Mouse (Mus musculus) MEL (cell line): ENCODE results near the gene Lig1.
A peak's percentile ranks its signal among the peaks of the same experiment; 100 is the strongest.

Source experiments
- BHLHE40 ChIP-seq: IDR thresholded peaks from 2 replicates; pipeline ENCODE4 v1.6.1; 2012; ENCODE audit warnings: low read depth, mild to moderate bottlenecking, inconsistent platforms, low read length, improper control_type of control experiment, borderline replicate concordance
- CHD2 ChIP-seq: IDR thresholded peaks from 2 replicates; pipeline ENCODE4 v1.6.1; 2011; ENCODE audit warnings: low read length, improper control_type of control experiment
- CTCF ChIP-seq, 3 experiments: IDR thresholded peaks in 2 of 3; conservative IDR thresholded peaks in 1 of 3; 2 replicates each; pipeline ENCODE4 v1.5.1; 2011 to 2012; ENCODE audit warnings: low read length in 3 of 3, low read depth in 2 of 3, mild to moderate bottlenecking in 2 of 3, improper control_type of control experiment in 1 of 3, inconsistent platforms in 1 of 3, mixed read lengths in 1 of 3, moderate library complexity in 1 of 3; ENCODE audit not compliant: control insufficient read depth in 1 of 3, insufficient read depth in 1 of 3, poor library complexity in 1 of 3, severe bottlenecking in 1 of 3
- EP300 ChIP-seq, 2 experiments: IDR thresholded peaks; 2 replicates each; pipeline ENCODE4 v1.6.1; 2011; ENCODE audit warnings: improper control_type of control experiment in 2 of 2, low read length in 2 of 2, low read depth in 1 of 2, mild to moderate bottlenecking in 1 of 2
- ETS1 ChIP-seq: IDR thresholded peaks from 2 replicates; pipeline ENCODE4 v1.6.1; 2012; ENCODE audit warnings: low read depth, mild to moderate bottlenecking, inconsistent platforms, low read length, improper control_type of control experiment, moderate library complexity
- GATA1 ChIP-seq: IDR thresholded peaks from 2 replicates; pipeline ENCODE4 v1.6.1; 2011; ENCODE audit warnings: low read depth, low read length, improper control_type of control experiment
- KAT2A ChIP-seq: conservative IDR thresholded peaks from 2 replicates; pipeline ENCODE4 v1.6.1; 2012; ENCODE audit warnings: low read depth, low read length, improper control_type of control experiment, inconsistent platforms
- MAX ChIP-seq: IDR thresholded peaks from 2 replicates; pipeline ENCODE4 v1.6.1; 2011; ENCODE audit warnings: low read length, improper control_type of control experiment
- MAZ ChIP-seq: IDR thresholded peaks from 2 replicates; pipeline ENCODE4 v1.6.1; 2012; ENCODE audit warnings: low read depth, mild to moderate bottlenecking, inconsistent platforms, low read length, improper control_type of control experiment
- POLR2A ChIP-seq, 2 experiments: IDR thresholded peaks; 2 replicates each; pipeline ENCODE4 v1.6.1; 2011 to 2012; ENCODE audit warnings: low read length in 2 of 2, mild to moderate bottlenecking in 2 of 2, control low read depth in 1 of 2, improper control_type of control experiment in 1 of 2, low read depth in 1 of 2, moderate library complexity in 1 of 2; ENCODE audit not compliant: control insufficient read depth in 1 of 2, insufficient read depth in 1 of 2, poor library complexity in 1 of 2
- POLR2AphosphoS2 ChIP-seq: IDR thresholded peaks from 2 replicates; pipeline ENCODE4 v1.6.1; 2011; ENCODE audit warnings: low read length, improper control_type of control experiment
- TAL1 ChIP-seq: IDR thresholded peaks from 2 replicates; pipeline ENCODE4 v1.6.1; 2012; ENCODE audit warnings: mild to moderate bottlenecking, inconsistent platforms, low read length, moderate library complexity, mixed read lengths
- USF1 ChIP-seq: IDR thresholded peaks from 2 replicates; pipeline ENCODE4 v1.6.1; 2014; ENCODE audit warnings: low read depth, mild to moderate bottlenecking, inconsistent platforms, low read length, improper control_type of control experiment, moderate library complexity
- ZNF384 ChIP-seq: IDR thresholded peaks from 2 replicates; pipeline ENCODE4 v1.6.1; 2012; ENCODE audit warnings: low read depth, mild to moderate bottlenecking, inconsistent platforms, low read length, improper control_type of control experiment

DNA sequence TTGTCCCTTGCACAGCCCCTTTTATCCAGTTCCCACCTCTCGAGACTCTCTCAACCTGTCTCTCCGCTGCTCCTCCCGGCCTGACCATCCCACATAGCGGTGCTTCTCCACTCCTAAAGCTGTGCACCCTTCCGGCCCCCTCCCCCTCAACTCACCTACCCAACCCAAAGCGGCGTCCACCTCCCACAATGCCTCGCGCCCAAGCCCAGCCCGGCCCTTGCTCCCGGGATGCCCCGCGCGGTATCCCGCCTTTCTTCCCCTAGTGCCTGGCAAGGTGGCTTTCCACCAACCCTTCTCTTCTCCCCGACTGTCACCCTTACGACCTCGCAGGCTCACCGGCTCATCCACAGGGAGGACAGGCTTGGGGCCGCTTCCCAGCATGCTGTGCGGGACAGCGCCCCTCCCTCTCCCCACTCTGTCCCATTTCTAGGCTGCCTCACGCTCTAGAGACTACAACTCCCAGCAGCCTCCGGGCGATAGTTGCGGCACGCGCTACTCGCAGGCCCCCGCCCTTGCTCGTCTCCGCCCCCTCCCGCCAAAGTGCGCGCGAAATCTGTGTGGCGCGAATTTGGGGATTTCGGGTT lies 1.3 kb downstream of the Lig1 start, which contains the start of gene Zswim9:
- TF ChIP-seq KAT2A (no peak; the same call in 1 of the 2 replicates), USF1 (peak; percentile 53; the same call in 1 of the 2 replicates), CHD2 (no peak), CTCF (IDR thresholded peaks at IDR 0.05 in 2 of 3, conservative IDR thresholded peaks at IDR 0.05 in 1 of 3; ENCODE audit: control insufficient read depth in 1 of 3, insufficient read depth in 1 of 3, low read depth in 2 of 3, low read length in 3 of 3, poor library complexity in 1 of 3, severe bottlenecking in 1 of 3) (no peak), EP300 (IDR thresholded peaks at IDR 0.05; ENCODE audit: low read depth in 1 of 2, low read length in 2 of 2) (no peak), GATA1 (no peak), ETS1 (no peak), POLR2AphosphoS2 (no peak), MAX (no peak), ZNF384 (no peak), POLR2A (IDR thresholded peaks at IDR 0.05; ENCODE audit: control insufficient read depth in 1 of 2, insufficient read depth in 1 of 2, low read depth in 1 of 2, low read length in 2 of 2, poor library complexity in 1 of 2) (peak; percentile 55 to 61; a peak in 2 of 4 replicates), TAL1 (no peak), BHLHE40 (peak; percentile 61; the same call in 1 of the 2 replicates), MAZ (peak; percentile 66; the same call in 1 of the 2 replicates)
